Mouse (Mus musculus): ENCODE results near the gene Fev. TPM values are rescaled to one million over a fixed set of nuclear protein-coding genes. Genes with fewer than 3 reads are reported as not detected.
A peak's percentile ranks its signal among the peaks of the same experiment; 100 is the strongest.

The Fev gene
- polyA plus RNA-seq, 1 experiment from 2014 or later: not detected

DNA sequence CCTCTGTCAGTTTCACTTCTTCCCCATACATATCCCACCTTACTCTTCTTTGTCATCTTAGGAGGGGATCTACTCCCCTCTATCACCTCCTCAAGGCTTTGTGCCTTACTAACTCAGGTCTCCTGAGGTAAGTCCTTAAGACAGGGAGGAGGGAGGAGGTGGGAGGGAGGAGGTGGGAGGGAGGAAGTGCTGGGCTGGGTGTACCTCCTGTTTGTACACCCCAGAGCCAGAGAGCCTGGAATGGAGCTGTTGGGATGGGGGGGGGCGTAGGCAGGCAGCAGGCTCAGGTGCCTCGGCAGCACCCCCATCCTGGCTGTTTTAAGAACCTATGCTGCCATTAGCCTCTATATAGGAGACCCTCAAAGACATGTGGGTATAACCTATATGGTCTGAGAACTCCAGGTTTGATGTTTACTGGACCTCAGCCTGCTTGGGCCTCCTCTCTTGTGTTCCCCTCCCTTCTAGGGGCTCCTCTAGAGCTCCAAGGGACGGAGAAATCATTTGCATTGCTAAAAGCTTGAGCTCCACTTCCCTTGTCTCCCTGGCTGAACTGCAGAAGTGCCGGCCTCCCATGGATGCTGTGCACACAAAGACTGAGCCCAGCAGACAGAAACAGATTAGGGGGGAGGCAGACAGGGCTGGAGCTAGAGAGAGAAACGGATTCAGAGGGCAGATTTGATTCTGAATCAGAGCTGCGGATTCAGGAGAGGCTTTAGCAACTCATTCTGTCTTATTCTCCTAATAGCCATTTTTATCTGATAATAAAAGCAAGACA, 34.0 kb downstream of the Fev start:
- WGBS: 11% methylated on average over 6 of the region's 6 CpGs
- peaks cover 77% of the 10 kb centered on the region for H3K27me3 ChIP-seq
- no peaks in the 10 kb centered on the region for H3K9me3 ChIP-seq
- H3K4me2 ChIP-seq: no peak overlapping the region
- no peak for ATAC-seq (ENCODE audit: insufficient number of reproducible peaks, insufficient read depth, low FRiP score, low TSS enrichment, low read depth)
- H3K4me1 ChIP-seq: peaks cover 23% of the 10 kb centered on the region
- no peaks in the 10 kb centered on the region for H3K36me3 ChIP-seq
- no peak overlapping the region for H3K4me3 ChIP-seq
- no peak overlapping the region for H3K9ac ChIP-seq
- no peak overlapping the region for H3K27ac ChIP-seq

DNA sequence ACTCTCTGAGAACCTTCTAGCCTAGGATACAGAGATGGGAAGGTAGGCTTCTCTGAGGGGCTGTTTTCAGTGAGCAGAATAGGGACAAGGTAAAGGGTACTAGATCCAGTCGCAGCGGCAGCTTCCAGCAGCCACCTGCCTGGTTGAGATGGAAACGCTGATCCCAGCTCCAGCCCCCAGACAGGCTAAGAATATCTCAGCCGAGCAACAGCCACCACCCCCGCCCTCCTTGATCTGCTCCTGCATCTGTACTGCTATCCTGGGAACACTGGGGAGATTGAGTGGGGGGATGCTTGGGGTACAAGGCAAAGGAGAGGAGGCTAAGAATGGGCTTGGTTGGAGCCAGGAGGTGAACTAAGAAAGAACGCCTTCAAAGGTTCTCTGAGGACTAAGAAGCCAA, 35.0 kb downstream of the Fev start:
- Histone ChIP-seq H3K27ac (no peak overlapping the region), H3K9ac (no peak overlapping the region), H3K4me3 (no peak overlapping the region), H3K27me3 (peaks cover 68% of the 10 kb centered on the region), H3K4me2 (no peak overlapping the region), H3K4me1 (peaks cover 14% of the 10 kb centered on the region), H3K9me3 (no peaks in the 10 kb centered on the region), H3K36me3 (no peaks in the 10 kb centered on the region)
- no peak for ATAC-seq (ENCODE audit: insufficient number of reproducible peaks, insufficient read depth, low FRiP score, low TSS enrichment, low read depth)
- WGBS: 25% methylated on average over 6 of the region's 6 CpGs

DNA sequence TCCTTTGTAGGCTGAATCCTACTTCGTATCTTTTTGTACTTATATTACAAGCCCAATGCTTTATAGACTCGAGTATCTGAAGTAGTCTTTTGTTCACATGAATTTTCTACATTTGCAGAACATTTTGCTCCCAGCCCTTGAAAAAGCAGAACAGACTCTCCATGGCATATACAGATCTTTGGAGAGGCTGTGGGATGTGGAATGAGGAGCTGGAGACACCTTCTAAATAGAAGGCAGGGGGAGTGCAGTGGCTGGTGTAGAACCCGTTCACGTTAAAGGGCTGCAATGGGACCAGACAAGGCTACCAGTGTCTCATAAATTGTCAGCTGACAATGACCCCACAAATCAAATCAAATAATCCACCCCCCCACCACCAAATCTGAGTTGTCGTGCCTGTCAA, 36.3 kb downstream of the Fev start:
- H3K4me2 ChIP-seq: no peak overlapping the region
- H3K27ac ChIP-seq: no peak overlapping the region
- ATAC-seq (ENCODE audit: insufficient number of reproducible peaks, insufficient read depth, low FRiP score, low TSS enrichment, low read depth): no peak
- peaks cover 4% of the 10 kb centered on the region for H3K4me1 ChIP-seq
- WGBS: 60% methylated on average over 5 of the region's 5 CpGs
- H3K4me3 ChIP-seq: no peak overlapping the region
- no peaks in the 10 kb centered on the region for H3K9me3 ChIP-seq
- peaks cover 56% of the 10 kb centered on the region for H3K27me3 ChIP-seq
- H3K36me3 ChIP-seq: no peaks in the 10 kb centered on the region
- no peak overlapping the region for H3K9ac ChIP-seq

DNA sequence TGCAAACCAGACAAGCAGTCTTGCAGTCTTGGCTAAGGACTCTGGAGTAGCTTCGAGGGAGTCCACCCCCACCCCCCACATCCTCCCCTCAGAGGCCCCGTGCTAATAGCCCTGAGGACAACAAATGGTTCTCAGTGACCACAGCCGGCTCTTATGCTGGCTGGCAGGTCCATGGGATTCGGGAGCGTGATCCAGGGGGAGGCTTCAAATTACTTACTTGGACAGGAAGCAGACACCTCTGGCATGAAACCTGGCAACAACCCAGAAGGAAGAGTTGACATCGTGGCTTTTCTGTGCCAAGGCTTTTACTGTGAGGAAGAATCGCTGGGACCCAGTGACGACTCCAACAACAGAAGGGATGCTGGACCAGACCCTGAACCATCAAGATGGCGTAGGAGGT, 38.9 kb downstream of the Fev start:
- H3K4me3 ChIP-seq: no peak overlapping the region
- ATAC-seq (ENCODE audit: insufficient number of reproducible peaks, insufficient read depth, low FRiP score, low TSS enrichment, low read depth): no peak
- H3K9me3 ChIP-seq: no peaks in the 10 kb centered on the region
- H3K27ac ChIP-seq: no peak overlapping the region
- H3K4me1 ChIP-seq: peaks cover 4% of the 10 kb centered on the region; the same call in 1 of the 2 replicates
- H3K4me2 ChIP-seq: no peak overlapping the region
- peaks cover 42% of the 10 kb centered on the region for H3K27me3 ChIP-seq
- H3K9ac ChIP-seq: no peak overlapping the region
- H3K36me3 ChIP-seq: no peaks in the 10 kb centered on the region
- 31% methylated on average over 9 of the region's 9 CpGs for WGBS

DNA sequence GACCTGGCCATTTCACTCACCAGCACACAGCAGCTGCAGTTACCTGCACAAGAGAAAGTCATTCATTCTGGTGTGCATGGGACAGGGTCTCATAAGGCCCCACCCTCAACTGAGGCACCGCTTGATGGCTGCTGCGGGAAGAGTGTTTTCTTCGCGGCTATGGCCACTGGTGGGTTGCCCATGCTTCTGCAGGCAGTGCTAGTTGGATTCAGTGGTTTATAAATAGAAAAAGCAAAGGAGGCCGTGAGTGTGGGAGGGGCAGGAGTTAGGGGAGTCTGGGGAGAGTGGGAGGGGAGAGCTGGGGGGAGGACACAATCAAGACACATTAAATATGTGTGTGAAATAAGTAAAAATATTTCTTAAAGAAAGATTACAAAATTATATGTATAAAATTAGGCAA, 42.1 kb downstream of the Fev start:
- Histone ChIP-seq H3K36me3 (no peaks in the 10 kb centered on the region), H3K4me2 (no peak overlapping the region), H3K4me3 (no peak overlapping the region), H3K9ac (no peak overlapping the region), H3K9me3 (no peaks in the 10 kb centered on the region), H3K4me1 (peaks cover 4% of the 10 kb centered on the region; the same call in 1 of the 2 replicates), H3K27me3 (peaks cover 20% of the 10 kb centered on the region), H3K27ac (no peak overlapping the region)
- ATAC-seq (ENCODE audit: insufficient number of reproducible peaks, insufficient read depth, low FRiP score, low TSS enrichment, low read depth): no peak
- 81% methylated on average over 5 of the region's 5 CpGs for WGBS

DNA sequence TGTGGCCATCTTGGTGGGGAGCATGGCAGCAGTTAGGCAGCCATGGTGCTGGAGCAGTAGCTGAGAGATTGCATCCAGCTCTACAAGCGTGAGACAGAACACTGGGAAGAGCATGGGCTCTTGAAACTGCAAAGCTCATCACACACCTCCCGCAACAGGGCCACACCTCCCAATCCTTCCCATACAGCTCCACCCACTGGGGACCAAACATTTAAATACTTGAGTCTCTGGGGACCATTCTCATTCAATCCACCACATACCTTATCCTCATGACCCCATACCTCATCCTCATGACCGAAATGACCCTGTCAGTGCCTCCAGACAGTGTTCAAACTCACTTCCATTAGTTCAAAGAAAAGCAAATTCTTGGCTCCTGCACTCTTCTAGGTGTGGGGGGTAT, 52.0 kb downstream of the Fev start:
- Histone ChIP-seq H3K4me1 (no peaks in the 10 kb centered on the region), H3K27ac (no peak overlapping the region), H3K27me3 (peaks cover 13% of the 10 kb centered on the region), H3K36me3 (no peaks in the 10 kb centered on the region), H3K9me3 (no peaks in the 10 kb centered on the region), H3K9ac (no peak overlapping the region), H3K4me2 (no peak overlapping the region), H3K4me3 (no peak overlapping the region)
- ATAC-seq (ENCODE audit: insufficient number of reproducible peaks, insufficient read depth, low FRiP score, low TSS enrichment, low read depth): no peak
- 88% methylated on average over 3 of the region's 3 CpGs for WGBS

MicroRNA genes within 50 kb of the gene (microRNA counts, 519-probe panel; counts per million panel counts)
- 236 counts per million, percentile 44 among the panel's probes with 10 or more counts for microRNA mmu-miR-375

Small RNAs within 50 kb of the gene (microRNA-seq; reads per million reads assigned to microRNA genes)
- gene Mir375: 1,077 reads per million, percentile 78 among the genes with 10 or more reads in this experiment

Other genes with a start within 250 kb of the Fev start
- gene Ttll4, start 223.7 kb downstream of the Fev start, polyA plus RNA-seq (2015; fragmentation: Nextera tagmentation; extraction: Ambion mirVana): 12.9 and 17.6 TPM in 2 replicates
- gene Cyp27a1, start 171.8 kb downstream of the Fev start, polyA plus RNA-seq (2015; fragmentation: Nextera tagmentation; extraction: Ambion mirVana): 15.3 and 19.0 TPM in 2 replicates
- gene Prkag3, start 136.2 kb downstream of the Fev start, polyA plus RNA-seq (2015; fragmentation: Nextera tagmentation; extraction: Ambion mirVana): 0.25 and 0.35 TPM in 2 replicates
- 49.1 and 55.5 TPM in 2 replicates for gene Wnt6, start 113.5 kb downstream of the Fev start, polyA plus RNA-seq (2015; fragmentation: Nextera tagmentation; extraction: Ambion mirVana)
- gene Wnt10a, start 93.9 kb downstream of the Fev start, polyA plus RNA-seq (2015; fragmentation: Nextera tagmentation; extraction: Ambion mirVana): 5.4 and 6.9 TPM in 2 replicates
- 0.10 and 0.14 TPM in 2 replicates for gene Cdk5r2, start 30.5 kb downstream of the Fev start, polyA plus RNA-seq (2015; fragmentation: Nextera tagmentation; extraction: Ambion mirVana)
- not detected in 2 replicates for gene Cryba2, start 7.7 kb upstream of the Fev start, polyA plus RNA-seq (2015; fragmentation: Nextera tagmentation; extraction: Ambion mirVana)
- 0.07 TPM in 1 of 2 replicates, not detected in the other for gene Cfap65, start 50.2 kb upstream of the Fev start, polyA plus RNA-seq (2015; fragmentation: Nextera tagmentation; extraction: Ambion mirVana)
- gene Ihh, start 66.3 kb upstream of the Fev start, polyA plus RNA-seq (2015; fragmentation: Nextera tagmentation; extraction: Ambion mirVana): 0.83 and 0.89 TPM in 2 replicates
- gene Nhej1, start 239.8 kb upstream of the Fev start, polyA plus RNA-seq (2015; fragmentation: Nextera tagmentation; extraction: Ambion mirVana): 11.2 and 12.7 TPM in 2 replicates
- 0.15 and 0.47 TPM in 2 replicates for gene Slc23a3, start 248.5 kb upstream of the Fev start, polyA plus RNA-seq (2015; fragmentation: Nextera tagmentation; extraction: Ambion mirVana)